Mouse (Mus musculus): ENCODE measurements around the gene Sp1.

Sp1 gene

DNA sequence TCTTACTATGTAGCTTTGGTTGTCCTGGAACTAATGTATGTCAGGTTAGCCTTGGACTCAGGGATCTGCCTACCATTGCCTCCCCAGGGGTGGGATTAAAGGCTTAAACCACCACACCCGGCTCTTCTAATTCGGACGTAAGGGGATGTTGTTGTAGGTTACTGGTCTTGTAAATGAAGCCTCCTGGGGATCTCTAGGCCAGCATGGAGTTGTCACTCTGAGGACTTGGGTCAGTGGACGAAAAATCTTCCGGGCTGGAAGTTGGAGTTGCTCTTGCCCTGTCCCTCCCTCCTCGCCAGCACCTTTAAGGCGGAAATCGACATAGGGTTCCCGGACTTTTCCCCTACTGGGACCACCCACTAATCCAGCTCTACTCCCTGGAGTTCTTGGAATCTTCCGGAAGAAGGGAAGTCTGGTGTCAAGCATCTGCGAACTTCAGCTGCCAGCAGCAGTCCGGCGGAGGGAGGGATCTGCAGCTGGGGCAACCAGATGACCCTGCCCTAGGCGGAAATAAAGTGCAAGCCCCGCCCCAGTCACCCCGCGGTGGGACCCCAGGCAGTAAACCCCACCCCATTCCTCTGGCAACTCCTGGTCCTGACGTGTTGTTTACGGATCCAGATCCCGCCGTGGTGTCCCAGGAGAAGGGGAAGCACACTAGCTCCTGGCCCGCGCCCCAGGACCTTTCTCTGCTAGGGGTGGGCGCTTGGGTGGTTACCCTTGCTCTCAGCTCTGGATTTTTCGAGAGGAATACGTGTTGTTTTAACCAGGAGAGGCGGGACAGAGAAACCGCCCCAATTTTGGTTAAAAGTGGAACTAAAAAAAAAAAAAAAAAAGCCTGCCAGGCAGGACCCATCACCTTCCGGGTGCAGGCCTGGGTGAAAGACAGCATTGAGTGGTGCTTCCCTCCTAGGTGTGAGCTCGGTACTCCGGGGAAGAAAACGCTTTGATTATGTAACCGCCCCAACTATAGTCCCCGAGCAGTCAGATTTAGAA is 6.4 kb upstream of the Sp1 start:
- DNase-seq = peak; percentile 47 to 55

DNA sequence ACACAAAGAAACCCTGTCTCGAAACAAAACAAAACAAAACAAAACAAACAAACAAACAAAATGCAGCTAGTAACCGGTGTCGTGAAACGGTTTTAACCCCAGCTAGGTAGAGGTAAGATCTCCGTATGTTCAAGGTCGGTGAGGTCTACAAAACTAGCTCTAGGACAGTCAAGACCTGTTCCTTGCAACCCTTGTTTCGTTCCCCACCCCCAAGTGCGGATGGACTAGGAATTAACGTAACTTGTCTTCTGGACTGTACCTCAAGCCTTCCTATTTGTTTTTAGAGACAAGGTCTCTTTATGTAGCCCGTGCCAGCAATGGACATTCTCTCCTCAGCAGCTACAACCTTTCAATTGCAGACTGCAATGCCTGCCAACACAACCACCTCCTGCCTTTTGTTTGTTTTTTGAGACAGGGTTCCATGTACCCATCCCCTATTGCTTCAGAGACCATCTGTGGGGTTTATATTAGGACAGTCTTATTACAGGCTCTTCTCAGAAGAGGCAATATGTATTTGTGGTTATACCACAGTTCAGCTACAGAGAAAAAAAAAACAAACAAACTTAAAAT is 5.4 kb upstream of the Sp1 start:
- no peak for DNase-seq

DNA sequence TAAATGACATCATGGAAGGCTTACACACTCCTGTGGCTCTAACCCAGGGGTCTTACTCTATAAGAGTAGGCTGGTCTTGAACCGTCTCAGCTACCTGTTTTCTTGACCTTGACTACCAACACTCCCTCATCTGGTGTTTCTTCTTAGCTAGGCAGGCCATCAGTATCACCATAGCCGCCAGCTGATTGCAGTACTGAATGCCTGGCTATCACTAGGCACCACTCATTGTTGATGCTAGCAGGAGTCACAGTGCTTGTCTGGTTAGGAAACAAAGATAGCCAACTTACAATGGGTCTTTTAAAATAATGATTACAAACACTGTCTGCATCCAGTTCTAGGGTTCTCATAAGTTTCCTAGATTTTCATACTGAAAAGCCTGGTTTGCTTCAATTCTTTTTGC is 4.7 kb upstream of the Sp1 start:
- no peak for DNase-seq

DNA sequence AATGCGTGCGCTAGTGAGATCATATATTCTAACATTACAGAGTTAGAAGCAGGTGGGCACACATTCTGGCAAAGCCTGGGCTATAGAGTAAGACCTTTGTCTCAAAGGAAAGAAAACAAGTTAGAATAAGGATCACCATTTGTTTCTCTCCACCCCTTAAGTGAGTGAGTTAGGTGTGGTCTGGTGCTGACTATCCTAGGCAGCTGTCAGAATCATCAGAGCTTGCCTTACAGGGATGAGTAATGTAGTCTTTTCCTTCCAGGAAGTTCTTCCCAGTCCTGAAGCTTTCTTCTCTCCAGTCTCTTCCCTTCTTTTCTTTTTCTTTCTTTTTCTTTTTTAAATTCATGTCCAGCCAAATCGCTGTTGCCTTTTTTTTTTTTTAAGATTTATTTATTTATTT is 3.7 kb upstream of the Sp1 start:
- DNase-seq = no peak

DNA sequence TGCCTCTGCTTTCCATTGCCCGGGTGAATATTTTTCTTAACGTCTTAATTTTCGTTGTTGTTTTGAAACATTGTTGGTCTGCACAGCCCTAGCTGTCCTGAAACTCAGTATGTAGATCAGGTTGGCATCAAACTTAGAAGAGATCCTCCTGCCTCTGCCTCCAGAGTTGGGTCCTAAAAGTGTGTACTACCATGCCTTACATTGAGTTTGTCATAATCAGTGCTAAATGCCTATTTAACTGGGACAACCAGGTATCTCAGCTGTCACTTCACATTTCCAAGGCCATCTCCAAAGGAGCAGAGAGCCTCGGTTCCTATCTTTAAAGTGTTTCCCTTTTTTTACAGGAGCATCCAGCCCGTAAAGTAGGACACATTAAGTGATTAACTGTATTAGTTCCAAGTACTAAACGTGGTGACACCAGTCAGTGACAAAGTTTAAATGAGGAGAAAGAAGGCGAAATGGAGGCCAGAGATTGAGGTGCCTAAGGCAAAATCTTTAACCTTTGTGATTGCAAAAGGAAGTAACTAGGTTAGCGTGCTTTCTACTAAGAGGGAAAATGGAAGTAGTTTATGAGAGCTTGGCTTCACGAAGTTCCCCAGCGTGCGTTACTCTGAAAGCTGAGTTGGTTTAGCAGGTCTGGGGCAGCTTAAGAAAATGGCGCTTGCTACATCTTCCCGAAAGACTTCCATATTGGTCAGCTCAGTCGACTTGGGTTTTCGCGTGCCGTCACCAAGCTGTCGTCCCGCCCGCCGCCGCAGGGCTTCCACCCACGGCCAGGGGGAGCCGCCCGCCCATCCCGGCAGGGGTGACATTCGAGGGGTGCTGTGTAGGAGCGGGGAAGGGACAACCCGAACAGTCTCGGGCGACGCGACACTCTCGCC is 1.1 kb upstream of the Sp1 start:
- peak in 1 of 2 experiments; percentile 10 for DNase-seq

DNA sequence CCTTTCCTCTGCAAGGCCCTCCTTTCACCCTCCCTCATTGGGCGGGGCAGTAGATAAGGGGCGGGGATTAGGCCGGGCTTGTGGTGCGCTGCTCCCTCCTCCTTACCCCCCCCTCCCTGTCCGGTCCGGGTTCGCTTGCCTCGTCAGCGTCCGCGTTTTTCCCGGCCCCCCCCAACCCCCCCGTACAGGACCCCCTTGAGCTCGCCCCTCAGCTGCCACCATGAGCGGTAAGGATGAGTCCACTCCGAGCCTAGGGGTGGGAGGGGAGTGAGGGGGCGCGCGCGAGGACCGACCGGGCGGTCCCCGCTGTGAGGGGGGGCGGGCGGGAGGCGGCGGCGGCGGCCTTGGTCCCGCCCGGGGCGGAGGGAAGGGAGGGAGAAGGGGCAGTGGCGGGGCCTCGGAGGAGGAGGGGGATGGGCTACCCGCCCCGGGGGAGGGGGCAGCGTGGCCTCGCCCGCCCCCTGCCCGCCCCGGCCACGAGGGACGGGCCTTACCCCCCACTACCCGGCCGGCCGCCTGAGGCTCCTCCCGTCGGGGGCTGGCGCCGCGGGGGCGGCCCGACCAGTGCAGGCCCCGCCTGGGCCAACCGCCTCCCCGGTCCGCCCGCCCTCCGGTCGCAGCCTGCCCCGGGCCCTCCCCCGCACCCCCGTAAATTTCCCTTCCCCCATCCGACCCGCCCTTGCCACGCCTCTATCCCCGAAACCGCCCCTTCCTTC is 411 bp downstream of the Sp1 start:
- DNase-seq = peak; percentile 75 to 76

DNA sequence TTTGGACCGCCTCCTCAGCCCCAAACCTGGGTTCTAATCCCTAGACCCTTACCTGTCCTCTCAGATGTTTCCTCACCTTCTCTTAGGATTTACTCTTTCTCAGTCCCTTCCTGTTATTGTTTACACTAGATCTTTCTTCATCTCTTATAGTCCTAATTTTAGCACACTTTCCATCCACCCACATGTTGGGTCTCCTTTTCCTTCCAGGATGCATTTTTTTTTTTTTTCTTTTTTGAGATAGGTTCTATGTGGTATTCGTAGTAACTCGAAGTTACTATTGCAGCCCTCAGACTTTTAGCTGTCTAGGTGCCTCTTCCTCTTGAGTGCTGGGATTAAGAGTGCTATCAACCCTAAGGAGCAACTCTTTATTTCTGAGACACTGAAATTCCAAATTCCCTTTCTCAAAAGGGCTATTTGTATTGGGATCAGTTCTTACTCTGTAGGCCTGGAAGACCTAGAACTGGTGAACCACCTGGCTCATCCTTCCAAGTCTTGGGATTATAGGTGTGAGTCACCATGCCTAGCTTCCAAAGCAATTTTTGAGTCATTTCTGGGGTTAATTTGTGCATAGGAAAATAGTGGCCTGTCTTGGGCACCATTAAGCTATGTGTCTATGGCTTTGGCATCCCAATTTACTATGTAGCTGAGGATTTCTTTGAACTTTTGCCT is 1.1 kb downstream of the Sp1 start:
- no peak for DNase-seq

DNA sequence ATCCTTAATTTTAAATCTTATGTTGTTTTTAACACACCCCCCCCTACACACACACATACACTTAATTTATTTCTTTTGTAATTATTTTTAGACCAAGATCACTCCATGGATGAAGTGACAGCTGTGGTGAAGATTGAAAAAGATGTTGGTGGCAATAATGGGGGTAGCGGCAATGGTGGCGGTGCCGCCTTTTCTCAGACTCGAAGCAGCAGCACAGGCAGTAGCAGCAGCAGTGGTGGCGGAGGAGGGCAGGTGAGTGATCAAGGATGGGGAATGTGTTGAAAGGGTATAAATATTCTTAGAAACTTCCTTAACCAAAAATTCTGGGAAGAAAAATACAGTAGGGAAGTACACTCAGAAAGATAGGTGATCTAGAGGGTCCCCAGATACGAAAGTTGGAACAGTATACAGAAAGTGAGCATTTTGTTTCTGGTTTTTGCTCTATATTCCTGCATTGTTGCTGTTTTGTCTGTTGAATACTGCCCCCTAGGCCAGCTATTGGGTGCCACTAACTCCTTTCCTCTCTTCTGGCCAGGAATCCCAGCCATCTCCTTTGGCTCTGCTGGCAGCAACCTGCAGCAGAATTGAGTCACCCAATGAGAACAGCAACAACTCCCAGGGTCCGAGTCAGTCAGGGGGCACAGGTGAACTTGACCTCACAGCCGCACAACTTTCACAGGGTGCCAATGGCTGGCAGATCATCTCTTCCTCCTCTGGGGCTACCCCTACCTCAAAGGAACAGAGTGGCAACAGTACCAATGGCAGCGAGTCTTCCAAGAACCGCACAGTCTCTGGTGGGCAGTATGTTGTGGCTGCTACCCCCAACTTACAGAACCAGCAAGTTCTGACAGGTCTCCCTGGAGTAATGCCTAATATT is 2.0 kb downstream of the Sp1 start:
- no peak for DNase-seq

DNA sequence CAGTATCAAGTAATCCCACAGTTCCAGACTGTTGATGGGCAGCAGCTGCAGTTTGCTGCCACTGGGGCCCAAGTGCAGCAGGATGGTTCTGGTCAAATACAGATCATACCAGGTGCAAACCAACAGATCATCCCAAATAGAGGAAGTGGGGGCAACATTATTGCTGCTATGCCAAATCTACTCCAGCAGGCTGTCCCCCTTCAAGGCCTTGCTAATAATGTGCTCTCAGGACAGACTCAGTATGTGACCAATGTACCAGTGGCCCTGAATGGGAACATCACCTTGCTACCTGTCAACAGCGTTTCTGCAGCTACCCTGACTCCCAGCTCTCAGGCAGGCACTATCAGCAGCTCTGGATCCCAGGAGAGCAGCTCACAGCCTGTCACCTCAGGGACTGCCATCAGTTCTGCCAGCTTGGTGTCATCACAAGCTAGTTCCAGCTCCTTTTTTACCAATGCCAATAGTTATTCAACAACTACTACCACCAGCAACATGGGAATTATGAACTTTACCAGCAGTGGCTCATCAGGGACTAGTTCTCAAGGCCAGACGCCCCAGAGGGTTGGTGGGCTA is 2.7 kb downstream of the Sp1 start:
- DNase-seq = no peak

DNA sequence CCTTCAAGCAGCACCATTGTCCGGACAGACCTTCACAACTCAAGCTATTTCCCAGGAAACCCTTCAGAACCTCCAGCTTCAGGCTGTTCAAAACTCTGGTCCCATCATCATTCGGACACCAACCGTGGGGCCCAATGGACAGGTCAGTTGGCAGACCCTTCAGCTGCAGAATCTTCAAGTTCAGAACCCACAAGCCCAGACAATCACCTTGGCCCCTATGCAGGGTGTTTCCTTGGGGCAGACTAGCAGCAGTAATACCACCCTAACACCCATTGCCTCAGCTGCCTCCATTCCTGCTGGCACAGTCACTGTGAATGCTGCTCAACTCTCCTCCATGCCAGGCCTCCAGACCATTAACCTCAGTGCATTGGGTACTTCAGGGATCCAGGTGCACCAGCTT is 3.3 kb downstream of the Sp1 start:
- DNase-seq = no peak

DNA sequence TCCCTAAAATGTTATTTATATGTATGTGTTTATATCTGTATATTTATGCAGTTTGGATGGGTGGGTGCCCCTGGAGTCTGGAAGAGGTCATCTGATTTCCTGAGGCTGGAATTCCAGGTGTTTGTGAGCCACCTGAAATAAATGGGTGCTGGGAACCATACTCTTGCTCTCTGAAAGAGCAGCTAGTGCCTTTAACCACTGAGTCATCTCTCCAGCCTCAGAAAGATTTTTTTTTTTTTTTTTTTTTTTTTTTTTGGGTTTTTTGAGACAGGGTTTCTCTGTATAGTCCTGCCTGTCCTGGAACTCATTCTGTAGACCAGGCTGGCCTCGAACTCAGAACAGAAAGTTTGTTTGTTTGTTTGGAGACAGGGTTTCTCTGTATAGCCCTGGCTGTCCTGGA is 5.1 kb downstream of the Sp1 start:
- no peak for DNase-seq

DNA sequence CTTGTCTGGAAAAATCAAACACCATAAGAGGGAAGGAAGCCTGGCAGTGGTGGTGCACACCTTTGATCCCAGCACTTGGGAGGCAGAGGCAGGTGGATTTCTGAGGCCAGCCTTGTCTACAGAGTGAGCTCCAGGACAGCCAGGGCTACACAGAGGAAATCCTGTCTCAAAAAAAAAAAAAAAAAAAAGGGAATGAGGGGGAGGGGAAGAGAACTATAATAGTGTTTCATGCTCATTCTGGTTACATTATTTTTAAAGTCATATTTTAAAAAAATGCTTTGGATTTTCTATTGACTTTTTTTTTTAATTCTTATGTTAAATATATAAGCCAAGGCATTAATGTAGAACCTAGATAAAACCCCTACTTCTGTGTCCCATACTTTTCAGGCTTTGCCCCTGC is 7.7 kb downstream of the Sp1 start:
- DNase-seq = no peak

DNA sequence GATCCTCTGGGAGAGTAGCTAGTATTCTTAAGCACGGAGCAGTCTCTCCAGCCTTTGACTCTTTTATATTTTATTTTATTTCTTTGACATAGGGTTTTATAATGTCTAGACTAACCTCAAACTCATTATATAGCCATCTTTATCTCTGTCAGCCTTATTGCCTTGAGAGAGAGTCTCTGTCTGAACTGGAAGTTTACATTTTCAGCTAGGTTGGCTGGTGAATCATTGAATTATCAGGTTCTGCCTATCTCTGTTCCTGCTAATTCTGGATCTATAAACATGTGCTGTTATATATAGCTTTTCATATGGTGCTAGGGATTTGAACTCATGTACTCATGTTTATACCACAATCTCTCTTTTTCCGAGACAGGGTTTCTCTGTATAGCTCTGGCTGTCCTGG is 11.6 kb downstream of the Sp1 start:
- DNase-seq = no peak

DNA sequence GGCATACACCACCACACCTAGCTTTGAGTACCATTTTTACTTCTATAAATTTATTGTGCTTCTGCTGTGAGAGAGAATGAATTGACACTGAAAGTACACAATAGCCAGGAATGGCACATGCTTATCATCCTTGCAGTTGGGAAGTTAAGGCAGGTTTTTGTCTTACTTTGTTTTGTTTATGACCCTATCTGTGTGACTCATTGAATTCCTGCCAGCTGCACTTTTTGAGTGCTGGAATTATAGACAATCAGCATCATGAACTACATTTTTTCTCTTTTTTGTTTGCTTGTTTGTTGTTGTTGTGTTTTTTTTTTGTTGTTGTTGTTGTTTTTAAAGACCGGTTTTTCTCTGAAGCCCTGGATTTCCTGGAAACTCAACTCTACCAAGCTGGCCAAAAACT is 15.0 kb downstream of the Sp1 start:
- DNase-seq = no peak

DNA sequence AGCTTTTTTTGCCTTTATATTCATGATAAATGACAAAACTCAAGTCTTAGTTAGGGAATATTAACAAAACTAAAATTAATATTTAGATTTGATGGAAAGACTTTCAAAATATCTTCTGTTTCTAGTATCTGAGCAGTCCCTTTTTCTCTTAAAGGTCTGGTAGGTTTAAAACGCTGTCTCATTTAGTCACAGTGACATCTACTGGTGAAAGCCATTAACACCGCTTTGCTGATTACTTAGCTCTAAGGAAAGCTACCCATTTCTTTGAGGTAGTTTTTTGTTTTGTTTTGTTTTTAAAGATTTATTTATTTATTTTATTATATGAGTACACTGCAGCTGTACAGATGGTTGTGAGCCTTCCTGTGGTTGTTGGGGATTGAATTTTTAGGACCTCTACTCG is 15.5 kb downstream of the Sp1 start:
- peak; percentile 65 to 68 for DNase-seq

DNA sequence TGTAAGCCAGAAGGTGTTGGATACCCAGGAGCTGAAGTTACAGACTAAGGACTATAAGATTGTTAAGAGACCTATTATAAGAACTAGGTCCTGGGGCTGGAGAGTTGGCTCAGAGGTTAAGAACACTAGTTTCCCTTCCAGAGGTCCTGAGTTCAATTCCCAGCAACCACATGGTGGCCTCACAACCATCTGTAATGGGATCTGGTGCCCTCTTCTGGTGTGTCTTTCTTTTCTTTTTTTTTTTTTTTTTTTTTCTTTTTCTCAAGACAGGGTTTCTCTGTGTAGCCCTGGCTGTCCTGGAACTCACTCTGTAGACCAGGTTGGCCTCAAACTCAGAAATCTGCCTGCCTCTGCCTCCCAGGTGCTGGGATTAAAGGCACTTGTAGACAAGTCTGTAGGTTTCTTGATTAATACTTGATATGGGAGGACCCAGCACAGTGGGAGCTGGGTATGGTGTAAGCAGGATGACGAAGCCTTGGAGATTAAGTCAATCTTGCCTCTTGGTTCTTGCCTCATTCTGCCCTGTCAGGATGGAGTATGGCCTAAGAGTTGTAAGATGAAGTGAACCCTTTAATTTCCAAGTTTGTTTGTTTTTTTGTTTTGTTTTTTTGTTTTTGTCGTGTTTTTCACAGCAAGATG is 17.8 kb downstream of the Sp1 start:
- no peak for DNase-seq

DNA sequence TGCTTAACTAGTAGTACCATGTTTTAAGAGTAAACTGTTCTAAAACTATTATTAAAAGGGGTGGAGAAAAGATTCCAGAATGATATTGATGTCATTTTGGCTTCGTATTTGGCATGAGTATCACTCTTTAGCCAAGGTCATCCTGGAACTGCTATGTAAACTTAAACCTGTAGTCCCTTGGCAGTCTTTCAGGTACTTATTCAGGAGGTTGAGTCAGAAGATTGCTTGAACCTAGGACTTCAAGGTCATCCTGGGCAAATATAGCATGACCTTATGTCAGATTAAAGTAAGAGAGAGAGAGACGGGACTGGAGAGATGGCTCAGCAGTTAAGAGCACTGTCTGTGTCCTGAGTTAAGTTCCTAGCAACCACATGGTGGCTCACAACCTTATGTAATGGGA is 18.7 kb downstream of the Sp1 start:
- DNase-seq = no peak

DNA sequence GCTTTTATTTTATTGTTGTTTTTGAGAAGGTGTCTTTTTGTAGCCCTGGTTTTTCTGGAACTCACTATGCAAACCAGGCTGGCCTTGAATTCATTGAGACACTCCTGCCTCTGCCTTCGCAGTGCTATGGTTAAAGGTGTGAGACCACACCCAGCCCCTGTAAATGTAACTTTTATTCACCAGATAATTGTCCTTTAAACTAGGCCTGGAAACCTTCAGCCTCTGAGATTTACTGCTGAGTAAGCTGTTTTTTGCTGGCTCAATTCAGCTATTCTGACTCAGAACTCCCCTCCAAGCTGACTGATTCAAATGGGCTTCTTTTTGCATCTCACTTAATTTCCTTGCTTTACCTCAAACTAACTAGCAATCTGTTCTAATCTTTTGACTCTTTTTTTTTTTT is 21.0 kb downstream of the Sp1 start:
- no peak for DNase-seq

DNA sequence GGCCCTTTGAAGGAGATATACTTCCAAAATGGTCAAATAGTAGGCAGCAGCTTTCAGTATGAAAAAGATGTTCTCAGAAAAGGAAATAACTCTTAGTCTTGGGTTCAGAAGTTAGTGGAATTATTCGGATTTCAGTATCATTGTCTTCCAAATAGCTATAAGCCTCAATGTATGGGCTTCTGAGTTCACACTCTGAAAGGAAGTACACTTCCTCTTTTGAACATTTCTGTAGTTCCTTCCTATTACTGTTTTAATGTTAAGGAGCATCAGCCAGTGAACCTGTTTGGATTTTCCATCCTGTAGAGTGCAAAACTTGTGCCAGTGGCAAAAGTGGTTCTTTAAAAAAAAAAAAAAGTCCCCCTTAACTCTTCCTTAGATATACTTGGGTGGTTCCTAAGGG is 26.1 kb downstream of the Sp1 start:
- no peak for DNase-seq

DNA sequence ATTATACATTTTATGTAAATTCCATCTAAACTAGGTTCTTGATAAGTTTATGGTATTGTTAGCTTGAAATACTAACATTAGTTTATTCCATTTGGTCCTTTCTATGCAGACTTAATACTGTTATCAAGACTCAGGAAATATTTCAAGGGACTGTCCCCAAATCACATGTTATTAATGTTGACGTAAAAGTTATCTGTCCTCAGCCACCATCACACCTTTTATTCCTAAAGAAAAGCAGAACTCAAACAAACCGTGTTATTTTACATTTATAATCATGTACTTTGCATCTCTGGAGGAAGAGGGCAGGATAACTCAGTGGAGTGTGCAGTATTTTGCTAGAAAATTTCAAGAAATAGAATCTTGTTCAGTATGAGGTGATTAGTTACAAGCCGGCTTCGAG is 27.2 kb downstream of the Sp1 start:
- no peak for DNase-seq

Measured in cerebellum, postnatal 14 days (tissue).